Mouse (Mus musculus) forebrain, embryonic 12.5 days (tissue): ENCODE results near the gene Fbxw2. TPM values are rescaled to one million over a fixed set of nuclear protein-coding genes. Genes with fewer than 3 reads are reported as not detected.
"Not testable (repeated sequence)": the region's sequence is repeated elsewhere in the genome, so short reads cannot be mapped to it uniquely, and the experiment has no call there.

Experiments used
- ATAC-seq: fragments of 200-750 bp; cut with Nextera tagmentation; 2 replicates; pipeline ENCODE4 v1.8.0; 2017; ENCODE audit warnings: moderate TSS enrichment; ENCODE audit not compliant: low FRiP score
- H3K27ac ChIP-seq: fragments of 300-500 bp; sonication (generic); 2 replicates; pipeline ENCODE4 v1.5.1; 2016; ENCODE audit warnings: mild to moderate bottlenecking
- H3K27me3 ChIP-seq: fragments of 300-500 bp; sonication (generic); 2 replicates; pipeline ENCODE4 v1.6.1; 2016; ENCODE audit warnings: mild to moderate bottlenecking
- H3K36me3 ChIP-seq: fragments of 300-500 bp; sonication (generic); replicated peaks from 2 replicates; pipeline ENCODE4 v1.6.1; 2016; ENCODE audit warnings: mild to moderate bottlenecking
- H3K4me1 ChIP-seq: fragments of 300-500 bp; sonication (generic); 2 replicates; pipeline ENCODE4 v1.6.1; 2016
- H3K4me2 ChIP-seq: fragments of 300-500 bp; sonication (generic); 2 replicates; pipeline ENCODE4 v1.6.1; 2016; ENCODE audit warnings: mild to moderate bottlenecking, moderate library complexity
- H3K4me3 ChIP-seq: fragments of 300-500 bp; sonication (generic); replicated peaks from 2 replicates; pipeline ENCODE4 v1.5.1; 2016; ENCODE audit warnings: mild to moderate bottlenecking
- H3K9ac ChIP-seq: fragments of 300-500 bp; sonication (generic); 2 replicates; pipeline ENCODE4 v1.6.1; 2016; ENCODE audit warnings: mild to moderate bottlenecking
- H3K9me3 ChIP-seq: fragments of 300-500 bp; sonication (generic); 2 replicates; pipeline ENCODE4 v1.6.1; 2016
- WGBS: fragments of 180-500 bp; shearing (Covaris S2); methylation state at CpG from one replicate; pipeline ENCODE4 v1.1.7; 2016; 5-methylcytosine and 5-hydroxymethylcytosine counted together
- polyA plus RNA-seq: library from polyadenylated mRNA; unstranded; fragments of >200 nt; fragmentation: Nextera tagmentation; extraction: Ambion mirVana; gene quantifications from 2 replicates; pipeline ENCODE4 v1.2.1, GENCODE M21; 2016

Fbxw2 gene
- polyA plus RNA-seq, 1 experiment from 2014 or later: 90.2 TPM

- H3K4me2 ChIP-seq: no peak overlapping the region
- H3K9ac ChIP-seq: no peak overlapping the region
- H3K27me3 ChIP-seq: no peaks in the 10 kb centered on the region
- no peaks in the 10 kb centered on the region for H3K9me3 ChIP-seq
- 86% methylated on average over 2 of the region's 2 CpGs for WGBS
- H3K4me3 ChIP-seq: no peak overlapping the region
- H3K4me1 ChIP-seq: peaks cover 8% of the 10 kb centered on the region
- H3K27ac ChIP-seq: no peak overlapping the region
- ATAC-seq: no peak
- peaks cover 51% of the 10 kb centered on the region for H3K36me3 ChIP-seq
These were observed 18.1 kb downstream of the Fbxw2 start for GRCm38 (mm10) chr2:34808057-34808456.

GRCm38 (mm10) chr2:34805364-34805950 is 20.7 kb downstream of the Fbxw2 start:
- ATAC-seq: no peak
- Histone ChIP-seq H3K27me3 (no peaks in the 10 kb centered on the region), H3K36me3 (peaks cover 36% of the 10 kb centered on the region), H3K4me1 (peaks cover 10% of the 10 kb centered on the region), H3K4me3 (no peak overlapping the region), H3K9me3 (no peaks in the 10 kb centered on the region), H3K4me2 (no peak overlapping the region), H3K9ac (no peak overlapping the region), H3K27ac (no peak overlapping the region)
- WGBS: 92% methylated on average over 10 of the region's 10 CpGs

GRCm38 (mm10) chr2:34804815-34805214 is 21.3 kb downstream of the Fbxw2 start:
- no peak for ATAC-seq
- no peaks in the 10 kb centered on the region for H3K9me3 ChIP-seq
- peaks cover 30% of the 10 kb centered on the region for H3K36me3 ChIP-seq
- no peak overlapping the region for H3K27ac ChIP-seq
- 97% methylated on average over 1 of the region's 1 CpGs for WGBS
- no peak overlapping the region for H3K4me3 ChIP-seq
- H3K4me2 ChIP-seq: no peak overlapping the region
- no peaks in the 10 kb centered on the region for H3K27me3 ChIP-seq
- no peak overlapping the region for H3K9ac ChIP-seq
- H3K4me1 ChIP-seq: peaks cover 13% of the 10 kb centered on the region

GRCm38 (mm10) chr2:34804172-34804571 is 21.9 kb downstream of the Fbxw2 start:
- WGBS: 97% methylated on average over 2 of the region's 2 CpGs
- Histone ChIP-seq H3K9ac (no peak overlapping the region), H3K4me2 (peak overlapping the region; percentile 41; the same call in 1 of the 2 replicates), H3K9me3 (no peaks in the 10 kb centered on the region), H3K4me1 (peaks cover 15% of the 10 kb centered on the region), H3K27me3 (no peaks in the 10 kb centered on the region), H3K36me3 (peaks cover 26% of the 10 kb centered on the region), H3K27ac (no peak overlapping the region), H3K4me3 (no peak overlapping the region)
- no peak for ATAC-seq

DNA sequence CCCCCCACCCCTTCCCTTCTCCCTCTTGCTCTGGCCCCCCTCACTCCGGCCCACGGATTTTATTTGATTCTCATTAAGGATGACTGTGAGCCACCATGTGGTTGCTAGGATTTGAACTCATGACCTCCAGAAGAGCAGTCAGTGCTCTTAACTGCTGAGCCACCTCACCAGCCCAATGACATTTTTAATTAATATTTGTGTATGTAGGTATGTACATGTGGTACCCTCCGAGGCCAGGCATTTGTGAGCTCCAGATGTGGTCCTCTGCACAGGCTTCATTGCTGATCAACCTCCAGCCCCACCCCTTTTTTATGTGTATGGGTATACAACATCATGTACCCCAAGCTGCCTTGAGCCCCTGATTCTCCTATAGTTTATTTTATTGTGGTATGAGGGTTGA is 22.4 kb downstream of the Fbxw2 start:
- H3K4me3 ChIP-seq: peak overlapping the region; percentile 23; the same call in 1 of the 2 replicates
- ATAC-seq: no peak
- H3K9ac ChIP-seq: peak overlapping the region; percentile 38
- H3K9me3 ChIP-seq: no peaks in the 10 kb centered on the region
- H3K4me1 ChIP-seq: peaks cover 17% of the 10 kb centered on the region
- H3K36me3 ChIP-seq: peaks cover 22% of the 10 kb centered on the region
- no peaks in the 10 kb centered on the region for H3K27me3 ChIP-seq
- H3K4me2 ChIP-seq: peak overlapping the region; percentile 41
- no peak overlapping the region for H3K27ac ChIP-seq
- WGBS: 75% methylated on average over 3 of the region's 3 CpGs

- Histone ChIP-seq H3K4me1 (peaks cover 17% of the 10 kb centered on the region), H3K4me3 (peak overlapping the region; percentile 69), H3K27ac (peak overlapping the region; percentile 88), H3K36me3 (peaks cover 14% of the 10 kb centered on the region; the same call in 1 of the 2 replicates), H3K9ac (peak overlapping the region; percentile 73), H3K4me2 (peak overlapping the region; percentile 75)
- H3K27me3 ChIP-seq, H3K9me3 ChIP-seq: not testable (repeated sequence)
- WGBS: under 1% methylated on average over 31 of the region's 32 CpGs
- peak; percentile 67 for ATAC-seq
These were observed 23.4 kb downstream of the Fbxw2 start for GRCm38 (mm10) chr2:34802565-34803245.

DNA sequence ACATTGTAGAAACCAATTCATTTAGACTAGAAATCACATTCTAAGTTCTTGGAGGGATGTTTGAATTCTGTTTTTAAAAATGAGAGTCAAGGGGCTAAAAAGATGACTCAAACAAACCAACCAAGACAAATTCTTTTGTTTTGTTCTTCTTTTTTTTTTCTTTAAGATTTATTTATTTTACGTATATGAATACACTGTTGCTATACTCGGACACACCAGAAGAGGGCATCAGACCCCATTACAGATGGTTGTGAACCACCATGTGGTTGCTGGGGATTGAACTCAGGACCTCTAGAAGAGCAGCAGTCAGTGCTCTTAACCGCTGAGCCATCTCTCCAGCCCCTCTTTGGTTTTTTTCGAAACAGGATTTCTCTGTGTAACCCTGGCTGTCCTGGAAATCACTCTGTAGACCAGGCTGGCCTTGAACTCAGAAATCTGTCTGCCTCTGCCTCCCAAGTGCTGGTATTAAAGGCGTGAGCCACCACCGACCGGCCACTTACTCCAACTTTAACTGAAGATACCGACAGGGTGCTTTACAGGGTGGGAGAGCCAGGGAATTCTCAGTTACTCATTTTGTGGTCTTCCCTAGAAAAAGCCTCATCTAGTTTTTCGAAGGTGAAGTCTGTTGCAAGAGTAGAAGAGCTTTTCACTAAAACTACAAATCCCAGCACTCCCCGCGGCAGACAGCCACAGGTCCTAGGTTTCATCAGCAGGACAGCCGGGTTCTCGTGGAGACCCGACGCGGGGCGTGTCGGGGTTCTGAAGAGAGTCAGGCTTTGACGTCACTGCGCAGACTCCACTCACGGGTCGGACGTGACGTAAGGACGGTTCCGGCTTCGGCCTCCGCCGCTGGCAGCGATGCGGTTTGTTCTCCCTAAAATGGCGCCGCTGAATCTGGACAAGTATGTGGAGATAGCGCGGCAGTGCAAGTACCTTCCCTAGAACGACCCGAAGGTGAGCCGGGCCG is 24.3 kb downstream of the Fbxw2 start:
- peak overlapping the region; percentile 69 for H3K4me3 ChIP-seq
- peaks cover 8% of the 10 kb centered on the region; the same call in 1 of the 2 replicates for H3K36me3 ChIP-seq
- ATAC-seq: peak; percentile 98
- no peaks in the 10 kb centered on the region for H3K27me3 ChIP-seq
- WGBS: 6% methylated on average over 39 of the region's 39 CpGs
- H3K4me1 ChIP-seq: peaks cover 17% of the 10 kb centered on the region
- H3K27ac ChIP-seq: peak overlapping the region; percentile 88
- peak overlapping the region; percentile 75 for H3K4me2 ChIP-seq
- no peaks in the 10 kb centered on the region for H3K9me3 ChIP-seq
- peak overlapping the region; percentile 73 for H3K9ac ChIP-seq

DNA sequence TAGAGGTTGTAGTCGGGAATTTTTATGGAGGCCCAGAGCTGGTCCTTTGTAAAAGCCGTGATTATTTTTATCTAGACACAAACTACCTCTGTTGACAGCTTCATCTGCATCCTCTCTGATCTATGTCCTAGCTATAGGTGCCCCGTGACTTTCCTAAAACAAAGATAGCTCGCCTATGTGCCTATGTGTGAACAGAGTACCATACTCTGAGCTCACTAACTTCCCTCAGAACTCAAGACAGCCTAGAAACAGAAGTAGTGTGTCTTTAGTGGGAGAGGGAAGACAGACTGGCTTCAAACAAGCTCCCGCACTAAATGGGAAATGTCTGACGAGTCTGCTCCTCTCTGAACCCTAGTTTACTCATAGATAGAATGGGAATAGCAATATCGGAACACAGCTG is 25.7 kb downstream of the Fbxw2 start:
- Histone ChIP-seq H3K27ac (no peak overlapping the region), H3K9ac (no peak overlapping the region), H3K4me3 (peak overlapping the region; percentile 67; the same call in 1 of the 2 replicates), H3K9me3 (no peaks in the 10 kb centered on the region), H3K4me1 (peaks cover 17% of the 10 kb centered on the region), H3K36me3 (peaks cover 4% of the 10 kb centered on the region; the same call in 1 of the 2 replicates), H3K4me2 (peak overlapping the region; percentile 74), H3K27me3 (no peaks in the 10 kb centered on the region)
- no peak for ATAC-seq
- 86% methylated on average over 7 of the region's 7 CpGs for WGBS

DNA sequence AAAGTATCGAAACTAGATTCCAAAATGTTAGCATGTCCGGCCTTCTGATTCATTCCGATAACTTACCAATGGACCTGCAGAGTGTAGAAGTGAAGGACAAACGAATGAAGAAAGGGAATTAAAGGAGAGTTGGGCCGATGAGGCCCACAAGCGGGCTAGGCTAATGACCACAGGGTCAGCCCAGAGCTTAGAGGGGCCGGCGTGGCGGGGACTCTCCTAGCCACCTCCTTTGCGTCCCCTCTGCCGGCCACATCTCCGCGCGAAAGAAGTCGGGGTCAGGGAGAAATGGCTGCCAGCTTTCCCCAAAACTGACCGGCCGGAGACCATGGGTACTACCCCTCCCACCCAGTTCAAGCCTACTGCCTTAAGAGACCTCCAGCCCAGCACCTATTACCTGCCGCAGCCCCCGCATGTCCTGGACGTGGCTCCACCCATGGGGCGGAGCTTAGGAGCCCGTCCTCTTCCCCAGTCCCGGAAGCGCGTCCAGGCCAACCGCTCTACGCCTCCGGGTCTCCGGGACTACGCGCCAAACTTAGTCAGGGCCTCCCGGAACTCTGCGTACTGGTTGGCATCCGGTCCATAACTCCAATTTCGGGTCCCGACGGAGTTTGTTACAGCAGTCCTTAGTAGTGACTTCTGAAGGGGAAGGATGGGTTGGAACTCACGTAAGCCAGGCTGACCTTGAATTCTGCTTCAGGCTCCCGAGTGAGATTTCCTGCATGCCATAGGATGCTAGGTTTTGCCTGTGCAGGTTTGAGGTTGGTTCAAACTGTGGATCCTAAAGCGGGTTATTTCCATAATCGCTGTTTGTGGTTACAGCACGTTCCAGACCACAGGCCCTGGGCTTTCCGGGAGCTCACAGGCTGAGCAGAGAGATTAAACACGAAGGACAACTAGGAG is 26.5 kb downstream of the Fbxw2 start, which contains the start of gene Rabepk:
Gene Rabepk (minus strand): TSS at position 556 of the 900 bp plus-strand sequence.
- WGBS: 5% methylated on average over 44 of the region's 44 CpGs
- H3K27me3 ChIP-seq: no peaks in the 10 kb centered on the region

GRCm38 (mm10) chr2:34795426-34795825 is 30.7 kb downstream of the Fbxw2 start:
- H3K4me2 ChIP-seq: no peak overlapping the region
- no peak overlapping the region for H3K27ac ChIP-seq
- no peak for ATAC-seq
- H3K4me3 ChIP-seq: no peak overlapping the region
- peaks cover 15% of the 10 kb centered on the region for H3K36me3 ChIP-seq
- WGBS: 92% methylated on average over 7 of the region's 7 CpGs
- no peak overlapping the region for H3K9ac ChIP-seq
- peaks cover 7% of the 10 kb centered on the region for H3K4me1 ChIP-seq
- no peaks in the 10 kb centered on the region for H3K27me3 ChIP-seq
- no peaks in the 10 kb centered on the region for H3K9me3 ChIP-seq

More for the DNA sequence above, 26.5 kb downstream of the Fbxw2 start, which contains the start of gene Rabepk:
- no peaks in the 10 kb centered on the region for H3K9me3 ChIP-seq
- H3K4me3 ChIP-seq: peak within 1 kb of the TSS; percentile 67
- H3K9ac ChIP-seq: peak within 1 kb of the TSS; percentile 59
- H3K4me1 ChIP-seq: peaks cover 17% of the 10 kb centered on the region
- H3K36me3 ChIP-seq: peaks cover 9% of the 10 kb centered on the region; the same call in 1 of the 2 replicates
- ATAC-seq: peak; percentile 59
- H3K4me2 ChIP-seq: peak within 1 kb of the TSS; percentile 74
- no peak within 1 kb of the TSS for H3K27ac ChIP-seq

GRCm38 (mm10) chr2:34794511-34794910 is 31.6 kb downstream of the Fbxw2 start:
- no peak for ATAC-seq

More at GRCm38 (mm10) chr2:34794511-34794910, 31.6 kb downstream of the Fbxw2 start:
- H3K4me1 ChIP-seq: peaks cover 4% of the 10 kb centered on the region
- peaks cover 22% of the 10 kb centered on the region for H3K36me3 ChIP-seq
- no peak overlapping the region for H3K9ac ChIP-seq
- no peaks in the 10 kb centered on the region for H3K27me3 ChIP-seq
- no peaks in the 10 kb centered on the region for H3K9me3 ChIP-seq
- no peak overlapping the region for H3K27ac ChIP-seq
- 94% methylated on average over 2 of the region's 2 CpGs for WGBS
- no peak overlapping the region for H3K4me3 ChIP-seq
- H3K4me2 ChIP-seq: no peak overlapping the region
